Mouse (Mus musculus) liver, adult 2 months (tissue): ENCODE results near the gene Evi2. TPM values are rescaled to one million over a fixed set of nuclear protein-coding genes. Genes with fewer than 3 reads are reported as not detected.

Experiments used
- DNase-seq: peaks from one replicate; pipeline ENCODE4 v3.0.0-alpha.2; 2011; ENCODE audit warnings: low read depth, low spot score; ENCODE audit errors: extremely low read depth
- H3K27ac ChIP-seq: fragments of 200-500 bp; replicated peaks from 2 replicates; pipeline ENCODE4 v1.5.1; 2012; ENCODE audit warnings: low read depth, mild to moderate bottlenecking, control low read depth, inconsistent platforms, low read length; ENCODE audit not compliant: insufficient read depth
- H3K27me3 ChIP-seq: fragments of 200-500 bp; 2 replicates; pipeline ENCODE4 v1.6.1; 2012; ENCODE audit warnings: mild to moderate bottlenecking, moderate library complexity, low read length, inconsistent platforms; ENCODE audit not compliant: control insufficient read depth, insufficient read depth
- H3K36me3 ChIP-seq: fragments of 200-500 bp; 2 replicates; pipeline ENCODE4 v1.6.1; 2012; ENCODE audit warnings: low read length, inconsistent platforms; ENCODE audit not compliant: control insufficient read depth, insufficient read depth
- H3K4me1 ChIP-seq: fragments of 200-500 bp; 2 replicates; pipeline ENCODE4 v1.6.1; 2011; ENCODE audit warnings: low read length; ENCODE audit not compliant: control insufficient read depth, insufficient read depth
- H3K4me3 ChIP-seq: fragments of 200-500 bp; 2 replicates; pipeline ENCODE4 v1.5.1; 2011; ENCODE audit warnings: low read depth, mild to moderate bottlenecking, control low read depth, low read length, moderate library complexity; ENCODE audit not compliant: insufficient read depth
- H3K79me2 ChIP-seq: fragments of 200-500 bp; 2 replicates; pipeline ENCODE4 v1.6.1; 2012; ENCODE audit warnings: inconsistent platforms, mild to moderate bottlenecking, low read length, moderate library complexity; ENCODE audit not compliant: control insufficient read depth, insufficient read depth
- H3K9ac ChIP-seq: fragments of 200-500 bp; 2 replicates; pipeline ENCODE4 v1.6.1; 2012; ENCODE audit warnings: low read depth, mild to moderate bottlenecking, control low read depth, inconsistent platforms, low read length
- CTCF ChIP-seq: fragments of 200-500 bp; IDR thresholded peaks from 2 replicates; pipeline ENCODE4 v1.5.1; 2011; ENCODE audit warnings: low read depth, low read length, control low read depth
- POLR2A ChIP-seq: fragments of 200-500 bp; IDR thresholded peaks from 2 replicates; pipeline ENCODE4 v1.6.1; 2011; ENCODE audit warnings: low read length, control low read depth; ENCODE audit not compliant: insufficient read depth; ENCODE audit errors: extremely low read depth
- WGBS: fragments of 180-500 bp; shearing (Covaris S2); methylation state at CpG from one replicate; pipeline ENCODE4 v1.1.7; 2018; 5-methylcytosine and 5-hydroxymethylcytosine counted together
- polyA plus RNA-seq: library from polyadenylated mRNA; depleted of rRNA; stranded (reverse); fragments of >200 nt; gene quantifications from 2 replicates; pipeline ENCODE4 v1.2.3, GENCODE M21; 2012; rRNA removed
- total RNA-seq: library from RNA; depleted of rRNA; stranded (reverse); fragments of >200 nt; gene quantifications from 2 replicates; pipeline ENCODE4 v1.2.3, GENCODE M21; 2014; rRNA removed

The Evi2 gene
- 0.13 and 0.18 TPM in 2 replicates for total RNA-seq
- polyA plus RNA-seq: 0.04 and 0.23 TPM in 2 replicates

- Histone ChIP-seq H3K27ac (no peak within 1 kb of the TSS), H3K36me3 (no peaks in the 10 kb centered on the region; the same call in 1 of the 2 replicates), H3K4me1 (peaks cover 5% of the 10 kb centered on the region), H3K27me3 (no peaks in the 10 kb centered on the region), H3K4me3 (peak within 1 kb of the TSS; percentile 34), H3K9ac (no peak within 1 kb of the TSS), H3K79me2 (no peaks in the 10 kb centered on the region)
- 81% methylated on average over 7 of the region's 7 CpGs for WGBS
- DNase-seq: no peak
- TF ChIP-seq POLR2A (no peak), CTCF (no peak)
Observed at GRCm38 (mm10) chr11:79530333-79530761, at the start of gene Evi2, which contains the start of gene Evi2a. Gene Evi2, minus strand, starts transcription at chr11:79530589. Gene Evi2a, minus strand, starts transcription at chr11:79530609.

- TF ChIP-seq POLR2A: no peak
- TF ChIP-seq CTCF: peak; percentile 55
- H3K4me3 ChIP-seq: no peak overlapping the region
- H3K9ac ChIP-seq: no peak overlapping the region
- WGBS: 39% methylated on average over 5 of the region's 5 CpGs
- H3K79me2 ChIP-seq: no peaks in the 10 kb centered on the region
- peaks cover 10% of the 10 kb centered on the region; the same call in 1 of the 2 replicates for H3K36me3 ChIP-seq
- peak; percentile 45 for DNase-seq
- no peaks in the 10 kb centered on the region for H3K4me1 ChIP-seq
- H3K27me3 ChIP-seq: no peaks in the 10 kb centered on the region
- H3K27ac ChIP-seq: no peak overlapping the region
Observed at GRCm38 (mm10) chr11:79577741-79578140, 47.4 kb upstream of the Evi2 start.

- Histone ChIP-seq H3K27ac (no peak overlapping the region), H3K79me2 (no peaks in the 10 kb centered on the region), H3K4me3 (no peak overlapping the region), H3K36me3 (peaks cover 18% of the 10 kb centered on the region), H3K4me1 (no peaks in the 10 kb centered on the region), H3K27me3 (no peaks in the 10 kb centered on the region), H3K9ac (no peak overlapping the region)
- TF ChIP-seq CTCF (no peak), POLR2A (no peak)
- no peak for DNase-seq
- 94% methylated on average over 14 of the region's 14 CpGs for WGBS
Observed at GRCm38 (mm10) chr11:79575383-79576073, 45.1 kb upstream of the Evi2 start.

GRCm38 (mm10) chr11:79573836-79574235 is 43.4 kb upstream of the Evi2 start:
- no peak for DNase-seq
- Histone ChIP-seq H3K9ac (no peak overlapping the region), H3K79me2 (no peaks in the 10 kb centered on the region), H3K4me1 (no peaks in the 10 kb centered on the region), H3K4me3 (no peak overlapping the region), H3K27me3 (no peaks in the 10 kb centered on the region), H3K27ac (no peak overlapping the region), H3K36me3 (peaks cover 27% of the 10 kb centered on the region)
- 95% methylated on average over 3 of the region's 3 CpGs for WGBS
- TF ChIP-seq CTCF (no peak), POLR2A (no peak)

- WGBS: 88% methylated on average over 2 of the region's 2 CpGs
- H3K9ac ChIP-seq: no peak overlapping the region
- H3K4me1 ChIP-seq: peaks cover 1% of the 10 kb centered on the region; the same call in 1 of the 2 replicates
- H3K4me3 ChIP-seq: no peak overlapping the region
- no peaks in the 10 kb centered on the region for H3K79me2 ChIP-seq
- TF ChIP-seq CTCF: no peak
- no peak for TF ChIP-seq POLR2A
- no peak overlapping the region for H3K27ac ChIP-seq
- no peaks in the 10 kb centered on the region for H3K27me3 ChIP-seq
- H3K36me3 ChIP-seq: peaks cover 39% of the 10 kb centered on the region
- no peak for DNase-seq
Observed at GRCm38 (mm10) chr11:79570319-79570718, 39.9 kb upstream of the Evi2 start.

GRCm38 (mm10) chr11:79568197-79568911 is 38.0 kb upstream of the Evi2 start:
- H3K27ac ChIP-seq: no peak overlapping the region
- H3K4me1 ChIP-seq: peaks cover 1% of the 10 kb centered on the region; the same call in 1 of the 2 replicates
- no peaks in the 10 kb centered on the region for H3K79me2 ChIP-seq
- 34% methylated on average over 11 of the region's 11 CpGs for WGBS
- no peaks in the 10 kb centered on the region for H3K27me3 ChIP-seq
- H3K4me3 ChIP-seq: no peak overlapping the region
- H3K36me3 ChIP-seq: peaks cover 37% of the 10 kb centered on the region
- peak; percentile 72 for DNase-seq
- TF ChIP-seq CTCF: no peak
- no peak for TF ChIP-seq POLR2A
- H3K9ac ChIP-seq: no peak overlapping the region
